Mouse (Mus musculus): Measurements from ENCODE around the gene Sbsn. TPM values are rescaled to one million over a fixed set of nuclear protein-coding genes. Genes with fewer than 3 reads are reported as not detected.

The Sbsn gene
- total and polyA plus RNA-seq, 2 experiments from 2014 or later: 2.8 to 3.5 TPM

GRCm38 (mm10) chr7:30790141-30790540 lies 38.9 kb downstream of the Sbsn start:
- no peak overlapping the region for H3K9ac ChIP-seq
- WGBS: 82% methylated on average over 10 of the region's 10 CpGs
- no peaks in the 10 kb centered on the region for H3K4me1 ChIP-seq (ENCODE audit: insufficient read depth)
- no peak overlapping the region for H3K4me2 ChIP-seq (ENCODE audit: low read depth)
- TF ChIP-seq CTCF (IDR thresholded peaks at IDR 0.05; ENCODE audit: low read depth): no peak
- no peaks in the 10 kb centered on the region for H3K27me3 ChIP-seq (ENCODE audit: insufficient read depth, low read length)
- DNase-seq (no peak), ATAC-seq (no peak)
- no peaks in the 10 kb centered on the region for H3K36me3 ChIP-seq (ENCODE audit: insufficient read depth)
- H3K9me3 ChIP-seq (ENCODE audit: low read length): no peaks in the 10 kb centered on the region
- H3K27ac ChIP-seq (ENCODE audit: low read depth, low read length): no peak overlapping the region
- no peak overlapping the region for H3K4me3 ChIP-seq (ENCODE audit: low read depth, low read length)

GRCm38 (mm10) chr7:30791921-30792320 lies 40.6 kb downstream of the Sbsn start:
- no peaks in the 10 kb centered on the region for H3K27me3 ChIP-seq (ENCODE audit: insufficient read depth, low read length)
- H3K27ac ChIP-seq (ENCODE audit: low read depth, low read length): no peak overlapping the region
- whole genome bisulfite sequencing: 30% methylated on average over 9 of the region's 9 CpGs
- TF ChIP-seq CTCF (IDR thresholded peaks at IDR 0.05; ENCODE audit: low read depth): no peak
- no peaks in the 10 kb centered on the region for H3K4me1 ChIP-seq (ENCODE audit: insufficient read depth)
- no peaks in the 10 kb centered on the region for H3K36me3 ChIP-seq (ENCODE audit: insufficient read depth)
- no peak for DNase-seq
- H3K9me3 ChIP-seq (ENCODE audit: low read length): no peaks in the 10 kb centered on the region
- H3K4me3 ChIP-seq (ENCODE audit: low read depth, low read length): no peak overlapping the region
- no peak overlapping the region for H3K9ac ChIP-seq
- no peak for ATAC-seq
- H3K4me2 ChIP-seq (ENCODE audit: low read depth): no peak overlapping the region

GRCm38 (mm10) chr7:30794921-30795320 lies 43.6 kb downstream of the Sbsn start:
- Histone ChIP-seq H3K4me3 (ENCODE audit: low read depth, low read length) (no peak overlapping the region), H3K4me2 (ENCODE audit: low read depth) (no peak overlapping the region), H3K9me3 (ENCODE audit: low read length) (no peaks in the 10 kb centered on the region), H3K27me3 (ENCODE audit: insufficient read depth, low read length) (no peaks in the 10 kb centered on the region), H3K27ac (ENCODE audit: low read depth, low read length) (no peak overlapping the region), H3K9ac (no peak overlapping the region), H3K36me3 (ENCODE audit: insufficient read depth) (no peaks in the 10 kb centered on the region), H3K4me1 (ENCODE audit: insufficient read depth) (no peaks in the 10 kb centered on the region)
- no peak for TF ChIP-seq CTCF (IDR thresholded peaks at IDR 0.05; ENCODE audit: low read depth)
- DNase-seq: no peak
- ATAC-seq: no peak

GRCm38 (mm10) chr7:30796790-30797189 lies 45.5 kb downstream of the Sbsn start:
- TF ChIP-seq CTCF (IDR thresholded peaks at IDR 0.05; ENCODE audit: low read depth): no peak
- Histone ChIP-seq H3K36me3 (ENCODE audit: insufficient read depth) (no peaks in the 10 kb centered on the region), H3K4me3 (ENCODE audit: low read depth, low read length) (no peak overlapping the region), H3K4me1 (ENCODE audit: insufficient read depth) (no peaks in the 10 kb centered on the region), H3K27ac (ENCODE audit: low read depth, low read length) (no peak overlapping the region), H3K27me3 (ENCODE audit: insufficient read depth, low read length) (no peaks in the 10 kb centered on the region), H3K9ac (no peak overlapping the region), H3K9me3 (ENCODE audit: low read length) (no peaks in the 10 kb centered on the region), H3K4me2 (ENCODE audit: low read depth) (no peak overlapping the region)
- ATAC-seq (no peak), DNase-seq (peak; percentile 7)
- WGBS: 88% methylated on average over 1 of the region's 1 CpGs

- H3K27ac ChIP-seq (ENCODE audit: low read depth, low read length): no peak overlapping the region
- no peak overlapping the region for H3K4me2 ChIP-seq (ENCODE audit: low read depth)
- H3K36me3 ChIP-seq (ENCODE audit: insufficient read depth): no peaks in the 10 kb centered on the region
- no peak for TF ChIP-seq CTCF (IDR thresholded peaks at IDR 0.05; ENCODE audit: low read depth)
- DNase-seq: no peak
- no peak for ATAC-seq
- no peaks in the 10 kb centered on the region for H3K27me3 ChIP-seq (ENCODE audit: insufficient read depth, low read length)
- no peaks in the 10 kb centered on the region for H3K9me3 ChIP-seq (ENCODE audit: low read length)
- H3K4me1 ChIP-seq (ENCODE audit: insufficient read depth): no peaks in the 10 kb centered on the region
- H3K4me3 ChIP-seq (ENCODE audit: low read depth, low read length): no peak overlapping the region
- H3K9ac ChIP-seq: no peak overlapping the region
Observed at GRCm38 (mm10) chr7:30800653-30801052, 49.4 kb downstream of the Sbsn start.

GRCm38 (mm10) chr7:30803256-30803655 lies 52.0 kb downstream of the Sbsn start:
- Histone ChIP-seq H3K4me3 (ENCODE audit: low read depth, low read length) (no peak overlapping the region), H3K36me3 (ENCODE audit: insufficient read depth) (no peaks in the 10 kb centered on the region), H3K9ac (no peak overlapping the region), H3K4me2 (ENCODE audit: low read depth) (no peak overlapping the region), H3K4me1 (ENCODE audit: insufficient read depth) (no peaks in the 10 kb centered on the region), H3K27me3 (ENCODE audit: insufficient read depth, low read length) (no peaks in the 10 kb centered on the region), H3K27ac (ENCODE audit: low read depth, low read length) (no peak overlapping the region), H3K9me3 (ENCODE audit: low read length) (no peaks in the 10 kb centered on the region)
- no peak for ATAC-seq
- no peak for DNase-seq
- 97% methylated on average over 3 of the region's 3 CpGs for WGBS
- TF ChIP-seq CTCF (IDR thresholded peaks at IDR 0.05; ENCODE audit: low read depth): no peak

GRCm38 (mm10) chr7:30804026-30804715 lies 52.9 kb downstream of the Sbsn start:
- Histone ChIP-seq H3K27ac (ENCODE audit: low read depth, low read length) (no peak overlapping the region), H3K4me3 (ENCODE audit: low read depth, low read length) (no peak overlapping the region), H3K4me1 (ENCODE audit: insufficient read depth) (no peaks in the 10 kb centered on the region), H3K4me2 (ENCODE audit: low read depth) (no peak overlapping the region), H3K9ac (no peak overlapping the region), H3K9me3 (ENCODE audit: low read length) (no peaks in the 10 kb centered on the region), H3K36me3 (ENCODE audit: insufficient read depth) (no peaks in the 10 kb centered on the region), H3K27me3 (ENCODE audit: insufficient read depth, low read length) (no peaks in the 10 kb centered on the region)
- no peak for TF ChIP-seq CTCF (IDR thresholded peaks at IDR 0.05; ENCODE audit: low read depth)
- ATAC-seq: no peak
- 87% methylated on average over 9 of the region's 9 CpGs for WGBS
- DNase-seq: no peak

Other genes with a start within 250 kb of the Sbsn start
Only the 30 nearest of the 32 such genes appear.
- 52.4 and 58.5 TPM in 2 replicates for gene Arhgap33, start 216.4 kb upstream of the Sbsn start, total RNA-seq (2014; rRNA removed)
- gene Arhgap33, start 216.4 kb upstream of the Sbsn start, polyA plus RNA-seq (2015; fragmentation: Nextera tagmentation; extraction: Ambion mirVana): 128 and 145 TPM in 2 replicates
- gene Hspb6, start 199.3 kb upstream of the Sbsn start, total RNA-seq (2014; rRNA removed): 2.9 and 4.1 TPM in 2 replicates
- gene Hspb6, start 199.3 kb upstream of the Sbsn start, polyA plus RNA-seq (2015; fragmentation: Nextera tagmentation; extraction: Ambion mirVana): 12.7 and 14.0 TPM in 2 replicates
- gene Proser3, start 199.2 kb upstream of the Sbsn start, total RNA-seq (2014; rRNA removed): 9.0 and 14.8 TPM in 2 replicates
- gene Proser3, start 199.2 kb upstream of the Sbsn start, polyA plus RNA-seq (2015; fragmentation: Nextera tagmentation; extraction: Ambion mirVana): 2.2 and 3.8 TPM in 2 replicates
- 16.0 and 19.2 TPM in 2 replicates for gene Lin37, start 191.6 kb upstream of the Sbsn start, total RNA-seq (2014; rRNA removed)
- 49.5 and 53.0 TPM in 2 replicates for gene Lin37, start 191.6 kb upstream of the Sbsn start, polyA plus RNA-seq (2015; fragmentation: Nextera tagmentation; extraction: Ambion mirVana)
- gene U2af1l4, start 188.2 kb upstream of the Sbsn start, total RNA-seq (2014; rRNA removed): 48.8 and 74.3 TPM in 2 replicates
- gene U2af1l4, start 188.2 kb upstream of the Sbsn start, polyA plus RNA-seq (2015; fragmentation: Nextera tagmentation; extraction: Ambion mirVana): 117 and 129 TPM in 2 replicates
- gene Gm49396, start 188.1 kb upstream of the Sbsn start, total RNA-seq (2014; rRNA removed): 5.5 and 9.9 TPM in 2 replicates
- 3.4 and 5.3 TPM in 2 replicates for gene Gm49396, start 188.1 kb upstream of the Sbsn start, polyA plus RNA-seq (2015; fragmentation: Nextera tagmentation; extraction: Ambion mirVana)
- gene Psenen, start 187.8 kb upstream of the Sbsn start, total RNA-seq (2014; rRNA removed): 70.9 and 90.7 TPM in 2 replicates
- gene Psenen, start 187.8 kb upstream of the Sbsn start, polyA plus RNA-seq (2015; fragmentation: Nextera tagmentation; extraction: Ambion mirVana): 141 and 161 TPM in 2 replicates
- gene Igflr1, start 186.0 kb upstream of the Sbsn start, total RNA-seq (2014; rRNA removed): 1.2 TPM in 1 of 2 replicates, not detected in the other
- 2.3 and 3.2 TPM in 2 replicates for gene Igflr1, start 186.0 kb upstream of the Sbsn start, polyA plus RNA-seq (2015; fragmentation: Nextera tagmentation; extraction: Ambion mirVana)
- gene Kmt2b, start 162.7 kb upstream of the Sbsn start, total RNA-seq (2014; rRNA removed): 31.2 and 31.5 TPM in 2 replicates
- 3.8 and 5.2 TPM in 2 replicates for gene Kmt2b, start 162.7 kb upstream of the Sbsn start, polyA plus RNA-seq (2015; fragmentation: Nextera tagmentation; extraction: Ambion mirVana)
- gene Zbtb32, start 152.6 kb upstream of the Sbsn start, total RNA-seq (2014; rRNA removed): not detected in 2 replicates
- 0.08 and 0.17 TPM in 2 replicates for gene Zbtb32, start 152.6 kb upstream of the Sbsn start, polyA plus RNA-seq (2015; fragmentation: Nextera tagmentation; extraction: Ambion mirVana)
- 0.29 and 0.38 TPM in 2 replicates for gene Upk1a, start 138.6 kb upstream of the Sbsn start, total RNA-seq (2014; rRNA removed)
- 0.42 and 0.62 TPM in 2 replicates for gene Upk1a, start 138.6 kb upstream of the Sbsn start, polyA plus RNA-seq (2015; fragmentation: Nextera tagmentation; extraction: Ambion mirVana)
- gene Cox6b1, start 125.3 kb upstream of the Sbsn start, total RNA-seq (2014; rRNA removed): 292 and 602 TPM in 2 replicates
- gene Cox6b1, start 125.3 kb upstream of the Sbsn start, polyA plus RNA-seq (2015; fragmentation: Nextera tagmentation; extraction: Ambion mirVana): 1,225 and 1,355 TPM in 2 replicates
- gene Etv2, start 115.6 kb upstream of the Sbsn start, total RNA-seq (2014; rRNA removed): not detected in 2 replicates
- gene Etv2, start 115.6 kb upstream of the Sbsn start, polyA plus RNA-seq (2015; fragmentation: Nextera tagmentation; extraction: Ambion mirVana): not detected in 2 replicates
- 150 and 156 TPM in 2 replicates for gene Rbm42, start 101.2 kb upstream of the Sbsn start, total RNA-seq (2014; rRNA removed)
- gene Rbm42, start 101.2 kb upstream of the Sbsn start, polyA plus RNA-seq (2015; fragmentation: Nextera tagmentation; extraction: Ambion mirVana): 148 and 160 TPM in 2 replicates
- 16.3 and 18.5 TPM in 2 replicates for gene Haus5, start 86.5 kb upstream of the Sbsn start, total RNA-seq (2014; rRNA removed)
- gene Haus5, start 86.5 kb upstream of the Sbsn start, polyA plus RNA-seq (2015; fragmentation: Nextera tagmentation; extraction: Ambion mirVana): 17.7 and 18.3 TPM in 2 replicates
- not detected in 2 replicates for gene Pmis2, start 79.9 kb upstream of the Sbsn start, total RNA-seq (2014; rRNA removed)
- not detected in 2 replicates for gene Pmis2, start 79.9 kb upstream of the Sbsn start, polyA plus RNA-seq (2015; fragmentation: Nextera tagmentation; extraction: Ambion mirVana)
- gene 2200002J24Rik, start 52.5 kb upstream of the Sbsn start, total RNA-seq (2014; rRNA removed): not detected in 2 replicates
- not detected in 2 replicates for gene 2200002J24Rik, start 52.5 kb upstream of the Sbsn start, polyA plus RNA-seq (2015; fragmentation: Nextera tagmentation; extraction: Ambion mirVana)
- 1.2 and 2.0 TPM in 2 replicates for gene Atp4a, start 39.3 kb upstream of the Sbsn start, total RNA-seq (2014; rRNA removed)
- 2.8 and 4.7 TPM in 2 replicates for gene Atp4a, start 39.3 kb upstream of the Sbsn start, polyA plus RNA-seq (2015; fragmentation: Nextera tagmentation; extraction: Ambion mirVana)
- gene Tmem147, start 21.9 kb upstream of the Sbsn start, total RNA-seq (2014; rRNA removed): 173 TPM in 2 replicates
- gene Tmem147, start 21.9 kb upstream of the Sbsn start, polyA plus RNA-seq (2015; fragmentation: Nextera tagmentation; extraction: Ambion mirVana): 290 and 328 TPM in 2 replicates
- not detected in 2 replicates for gene Gapdhs, start 7.8 kb upstream of the Sbsn start, total RNA-seq (2014; rRNA removed)
- gene Gapdhs, start 7.8 kb upstream of the Sbsn start, polyA plus RNA-seq (2015; fragmentation: Nextera tagmentation; extraction: Ambion mirVana): 0.15 and 0.65 TPM in 2 replicates
- 2.2 and 5.2 TPM in 2 replicates for gene Dmkn, start 12.3 kb downstream of the Sbsn start, total RNA-seq (2014; rRNA removed)
- gene Dmkn, start 12.3 kb downstream of the Sbsn start, polyA plus RNA-seq (2015; fragmentation: Nextera tagmentation; extraction: Ambion mirVana): 7.2 and 7.4 TPM in 2 replicates
- gene Krtdap, start 36.4 kb downstream of the Sbsn start, total RNA-seq (2014; rRNA removed): not detected in 2 replicates
- 1.4 and 1.5 TPM in 2 replicates for gene Krtdap, start 36.4 kb downstream of the Sbsn start, polyA plus RNA-seq (2015; fragmentation: Nextera tagmentation; extraction: Ambion mirVana)
- gene Ffar2, start 72.3 kb downstream of the Sbsn start, total RNA-seq (2014; rRNA removed): not detected in 2 replicates
- 0.07 TPM in 1 of 2 replicates, not detected in the other for gene Ffar2, start 72.3 kb downstream of the Sbsn start, polyA plus RNA-seq (2015; fragmentation: Nextera tagmentation; extraction: Ambion mirVana)
- not detected in 2 replicates for gene Ffar3, start 104.7 kb downstream of the Sbsn start, total RNA-seq (2014; rRNA removed)
- gene Ffar3, start 104.7 kb downstream of the Sbsn start, polyA plus RNA-seq (2015; fragmentation: Nextera tagmentation; extraction: Ambion mirVana): 0.09 TPM in 1 of 2 replicates, not detected in the other
- gene Ffar1, start 110.1 kb downstream of the Sbsn start, total RNA-seq (2014; rRNA removed): 0.08 TPM in 1 of 2 replicates, not detected in the other
- gene Ffar1, start 110.1 kb downstream of the Sbsn start, polyA plus RNA-seq (2015; fragmentation: Nextera tagmentation; extraction: Ambion mirVana): not detected in 2 replicates
- gene Cd22, start 128.9 kb downstream of the Sbsn start, total RNA-seq (2014; rRNA removed): not detected in 2 replicates
- gene Cd22, start 128.9 kb downstream of the Sbsn start, polyA plus RNA-seq (2015; fragmentation: Nextera tagmentation; extraction: Ambion mirVana): 0.10 TPM in 1 of 2 replicates, not detected in the other
- 2.5 and 2.9 TPM in 2 replicates for gene Mag, start 163.4 kb downstream of the Sbsn start, total RNA-seq (2014; rRNA removed)
- gene Mag, start 163.4 kb downstream of the Sbsn start, polyA plus RNA-seq (2015; fragmentation: Nextera tagmentation; extraction: Ambion mirVana): 2.7 and 3.6 TPM in 2 replicates
- gene Hamp2, start 173.2 kb downstream of the Sbsn start, total RNA-seq (2014; rRNA removed): not detected in 2 replicates
- gene Hamp2, start 173.2 kb downstream of the Sbsn start, polyA plus RNA-seq (2015; fragmentation: Nextera tagmentation; extraction: Ambion mirVana): not detected in 2 replicates
- gene Hamp, start 192.6 kb downstream of the Sbsn start, total RNA-seq (2014; rRNA removed): not detected in 2 replicates
- not detected in 2 replicates for gene Hamp, start 192.6 kb downstream of the Sbsn start, polyA plus RNA-seq (2015; fragmentation: Nextera tagmentation; extraction: Ambion mirVana)
- gene Usf2, start 205.3 kb downstream of the Sbsn start, total RNA-seq (2014; rRNA removed): 81.4 and 93.9 TPM in 2 replicates
- gene Usf2, start 205.3 kb downstream of the Sbsn start, polyA plus RNA-seq (2015; fragmentation: Nextera tagmentation; extraction: Ambion mirVana): 18.9 and 22.6 TPM in 2 replicates